Mouse (Mus musculus) hindbrain, embryonic 11.5 days (tissue): ENCODE results near the gene Sun1. TPM values are rescaled to one million over a fixed set of nuclear protein-coding genes. Genes with fewer than 3 reads are reported as not detected.
A peak's percentile ranks its signal among the peaks of the same experiment; 100 is the strongest.

Experiments
- ATAC-seq: fragments of 200-750 bp; cut with Nextera tagmentation; 2 replicates; pipeline ENCODE4 v1.8.0; 2017; ENCODE audit warnings: mild to moderate bottlenecking, moderate TSS enrichment, moderate library complexity; ENCODE audit not compliant: low FRiP score
- DNase-seq: peaks from one replicate; pipeline ENCODE4 v3.0.0-alpha.2; 2015; ENCODE audit warnings: low spot score
- H3K27ac ChIP-seq: fragments of 300-500 bp; sonication (generic); 2 replicates; pipeline ENCODE4 v1.5.1; 2014; ENCODE audit warnings: mild to moderate bottlenecking, low read depth, low read length
- H3K27me3 ChIP-seq: fragments of 300-500 bp; sonication (generic); 2 replicates; pipeline ENCODE4 v1.6.1; 2014; ENCODE audit warnings: mild to moderate bottlenecking, low read length, moderate library complexity, mixed read lengths; ENCODE audit not compliant: control insufficient read depth, insufficient read depth
- H3K36me3 ChIP-seq: fragments of 300-500 bp; sonication (generic); 2 replicates; pipeline ENCODE4 v1.6.1; 2014; ENCODE audit warnings: mild to moderate bottlenecking, low read length, moderate library complexity, mixed read lengths; ENCODE audit not compliant: control insufficient read depth, insufficient read depth
- H3K4me1 ChIP-seq: fragments of 300-500 bp; sonication (generic); replicated peaks from 2 replicates; pipeline ENCODE4 v1.6.1; 2014; ENCODE audit warnings: low read length, mixed read lengths; ENCODE audit not compliant: control insufficient read depth, insufficient read depth
- H3K4me2 ChIP-seq: fragments of 300-500 bp; sonication (generic); replicated peaks from 2 replicates; pipeline ENCODE4 v1.6.1; 2014; ENCODE audit warnings: mild to moderate bottlenecking, low read depth, low read length
- H3K4me3 ChIP-seq: fragments of 300-500 bp; sonication (generic); 2 replicates; pipeline ENCODE4 v1.5.1; 2014; ENCODE audit warnings: low read depth, low read length
- H3K9ac ChIP-seq: fragments of 300-500 bp; sonication (generic); 2 replicates; pipeline ENCODE4 v1.6.1; 2014; ENCODE audit warnings: low read depth, low read length
- H3K9me3 ChIP-seq: fragments of 300-500 bp; sonication (generic); 2 replicates; pipeline ENCODE4 v1.6.1; 2016; ENCODE audit warnings: low read length; ENCODE audit not compliant: control insufficient read depth
- WGBS: fragments of 180-500 bp; shearing (Covaris S2); extraction: QIAGEN DNeasy Blood & Tissue Kit; methylation state at CpG from one replicate; pipeline ENCODE4 v1.1.7; 2014; 5-methylcytosine and 5-hydroxymethylcytosine counted together
- polyA plus RNA-seq: library from polyadenylated mRNA; unstranded; fragments of >200 nt; fragmentation: Nextera tagmentation; extraction: Ambion mirVana; gene quantifications from 2 replicates; pipeline ENCODE4 v1.2.1, GENCODE M21; 2014

The Sun1 gene
- polyA plus RNA-seq, 1 experiment from 2014 or later: 38.4 TPM

DNA sequence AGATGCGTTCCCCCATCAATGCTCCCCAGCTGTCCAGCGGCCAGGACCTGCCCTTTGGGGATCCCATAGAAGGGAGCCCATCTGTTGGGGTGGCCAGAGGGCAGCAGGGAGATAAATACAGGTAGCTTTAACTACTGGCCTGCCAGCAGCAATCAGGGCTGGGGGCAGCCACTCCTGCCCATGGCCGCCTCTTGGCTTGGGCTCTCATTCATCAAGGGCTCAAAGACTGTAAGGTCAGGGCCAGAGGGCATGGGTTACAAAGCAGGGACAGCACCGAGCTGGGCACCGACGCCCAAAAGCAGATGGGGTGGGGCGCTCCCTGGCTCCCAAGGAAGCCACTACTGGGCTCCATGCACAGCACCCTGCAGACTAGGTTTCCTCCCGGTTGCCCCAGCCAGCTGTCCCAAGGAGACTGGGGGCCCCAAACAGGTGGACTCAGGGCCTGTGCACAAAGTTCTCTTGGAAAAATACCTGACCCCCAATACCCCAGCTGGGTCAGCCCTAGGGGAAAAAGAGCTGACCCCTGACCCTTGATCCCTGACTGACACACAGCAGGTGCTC lies 71.6 kb downstream of the Sun1 start:
- Histone ChIP-seq H3K9me3 (no peaks in the 10 kb centered on the region), H3K27me3 (no peaks in the 10 kb centered on the region), H3K27ac (no peak overlapping the region), H3K9ac (no peak overlapping the region), H3K36me3 (0 out of 2 replicates have a peak, but pooled peaks cover 5% of the 10 kb centered on the region), H3K4me2 (no peak overlapping the region), H3K4me1 (peaks cover 3% of the 10 kb centered on the region), H3K4me3 (no peak overlapping the region)
- DNase-seq (peak; percentile 34), ATAC-seq (0 out of 2 replicates have a peak, but pooled peaks have one; percentile 9)
- 34% methylated on average over 8 of the region's 8 CpGs for WGBS

DNA sequence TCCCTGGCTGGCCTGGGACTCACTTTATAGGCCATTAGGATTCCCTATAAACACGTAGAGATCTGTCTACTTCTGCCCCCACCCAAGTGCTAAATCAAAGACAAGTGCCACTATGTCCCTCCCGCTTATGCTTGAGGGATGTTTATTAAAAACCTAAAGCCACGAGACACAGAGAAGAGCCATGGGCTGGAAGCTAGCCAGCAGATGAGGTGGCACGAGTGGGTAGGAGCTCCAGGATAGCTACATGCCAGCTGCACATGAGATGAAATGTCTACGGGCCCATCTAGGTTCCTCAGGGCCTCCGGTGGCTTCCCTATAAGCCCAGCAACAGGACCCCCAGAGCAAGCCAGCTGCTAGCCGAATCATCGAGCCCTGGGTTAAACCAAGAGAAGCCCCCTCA lies 76.8 kb downstream of the Sun1 start:
- no peaks in the 10 kb centered on the region; the same call in 1 of the 2 replicates for H3K4me1 ChIP-seq
- no peaks in the 10 kb centered on the region for H3K36me3 ChIP-seq
- 82% methylated on average over 8 of the region's 8 CpGs for WGBS
- H3K27me3 ChIP-seq: no peaks in the 10 kb centered on the region
- H3K4me3 ChIP-seq: no peak overlapping the region
- H3K27ac ChIP-seq: no peak overlapping the region
- no peak overlapping the region for H3K9ac ChIP-seq
- H3K9me3 ChIP-seq: no peaks in the 10 kb centered on the region
- no peak overlapping the region for H3K4me2 ChIP-seq
- DNase-seq: no peak
- ATAC-seq: no peak

DNA sequence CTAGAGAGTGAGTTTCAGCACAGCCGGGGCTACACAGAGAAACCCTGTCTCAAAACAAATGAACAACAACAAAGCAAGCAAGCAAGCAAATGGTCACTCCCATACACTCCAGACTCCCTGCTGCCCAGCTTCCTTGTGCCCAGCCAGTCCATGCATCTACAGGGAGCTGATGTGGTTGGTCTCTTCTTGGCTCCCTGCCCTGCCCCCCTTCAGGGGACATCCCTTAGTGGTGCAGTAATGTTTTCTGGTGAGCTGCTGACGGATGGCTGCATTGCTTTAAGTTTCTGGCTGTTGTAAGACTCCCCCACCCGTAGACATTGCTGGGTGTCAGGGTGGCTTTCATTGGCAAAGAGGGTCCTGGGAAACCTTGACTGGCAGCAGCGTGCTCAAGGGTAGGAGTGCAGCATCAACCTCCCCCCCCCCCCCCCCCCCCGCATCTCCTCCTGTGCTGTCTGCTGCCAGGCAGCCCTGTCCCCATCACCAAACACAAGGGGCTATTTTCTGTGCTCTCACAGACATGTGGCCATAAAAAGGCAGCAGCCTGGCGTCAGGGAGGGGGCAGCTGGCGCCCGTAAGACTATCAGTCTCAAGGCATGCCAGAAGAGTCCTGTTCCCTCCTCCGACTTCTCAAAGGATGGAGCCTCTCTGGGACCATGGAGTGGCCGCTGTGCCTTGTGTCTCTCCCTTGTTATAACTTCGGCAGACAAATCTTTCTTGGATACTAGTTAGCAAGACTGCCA lies 81.1 kb downstream of the Sun1 start:
- Histone ChIP-seq H3K36me3 (no peaks in the 10 kb centered on the region), H3K9ac (no peak overlapping the region), H3K9me3 (no peaks in the 10 kb centered on the region), H3K4me2 (no peak overlapping the region), H3K27me3 (no peaks in the 10 kb centered on the region), H3K4me3 (no peak overlapping the region), H3K27ac (no peak overlapping the region), H3K4me1 (0 out of 2 replicates have a peak, but pooled peaks cover 2% of the 10 kb centered on the region)
- 66% methylated on average over 10 of the region's 11 CpGs for WGBS
- ATAC-seq (no peak), DNase-seq (no peak)

DNA sequence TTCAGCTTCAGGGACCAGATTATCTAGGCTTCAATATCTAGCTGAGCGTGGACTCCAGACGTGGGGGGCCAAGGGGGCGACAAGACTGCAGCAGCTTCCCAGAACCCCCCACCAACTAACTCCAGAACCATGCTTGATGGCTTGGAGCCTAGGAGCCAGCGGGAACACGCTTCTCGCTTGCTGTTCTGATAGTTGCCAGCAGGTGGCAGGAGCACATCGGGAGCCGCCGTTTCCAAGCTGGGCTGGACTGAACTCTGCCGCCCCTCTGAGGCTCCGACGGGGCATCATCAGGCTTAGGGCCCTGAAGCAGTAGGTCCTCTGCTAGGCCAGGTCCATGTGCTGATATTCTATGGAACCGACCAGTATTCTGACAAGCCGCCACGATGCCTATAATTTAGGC lies 81.8 kb downstream of the Sun1 start:
- DNase-seq (peak; percentile 91), ATAC-seq (peak; percentile 67; the same call in 1 of the 2 replicates)
- Histone ChIP-seq H3K4me3 (no peak overlapping the region), H3K4me2 (no peak overlapping the region), H3K27ac (no peak overlapping the region), H3K9ac (no peak overlapping the region), H3K36me3 (no peaks in the 10 kb centered on the region), H3K4me1 (0 out of 2 replicates have a peak, but pooled peaks cover 2% of the 10 kb centered on the region), H3K9me3 (no peaks in the 10 kb centered on the region), H3K27me3 (no peaks in the 10 kb centered on the region)
- 3% methylated on average over 15 of the region's 15 CpGs for WGBS

DNA sequence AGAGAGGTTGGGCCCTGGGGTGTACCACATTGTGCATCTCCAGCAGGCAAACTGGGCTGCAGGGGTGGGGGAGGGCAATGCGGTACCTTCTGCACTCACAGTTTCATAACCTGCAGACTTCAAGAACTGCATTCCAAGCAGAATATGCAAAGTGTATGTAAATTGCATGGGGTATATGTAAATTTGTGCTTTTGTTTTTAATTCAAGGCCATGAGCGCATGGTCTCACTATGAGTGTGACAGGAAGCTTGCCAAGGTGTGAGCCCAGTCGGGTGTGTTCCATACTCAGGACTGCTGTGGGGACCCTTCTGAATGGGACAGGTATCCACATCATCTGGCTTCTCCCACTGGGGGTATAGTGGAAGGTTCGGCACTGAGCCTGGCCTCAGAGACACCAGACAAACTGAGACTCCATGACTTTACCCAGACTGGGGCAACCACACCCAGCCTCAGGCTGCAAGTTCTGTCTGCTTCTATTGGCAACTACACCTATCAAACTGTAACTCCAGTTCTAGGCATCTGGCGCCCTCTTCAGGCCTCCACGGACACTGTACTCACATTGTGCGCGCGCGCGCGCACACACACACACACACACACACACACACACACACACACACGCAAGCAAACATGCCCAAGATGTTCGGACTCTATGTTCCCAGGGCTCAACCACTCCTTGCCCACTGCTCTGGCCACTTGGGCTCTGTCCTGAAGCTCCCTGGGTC lies 83.2 kb downstream of the Sun1 start:
- H3K4me3 ChIP-seq: no peak overlapping the region
- no peaks in the 10 kb centered on the region for H3K36me3 ChIP-seq
- DNase-seq (no peak), ATAC-seq (no peak)
- H3K4me2 ChIP-seq: no peak overlapping the region
- H3K9me3 ChIP-seq: no peaks in the 10 kb centered on the region
- no peak overlapping the region for H3K27ac ChIP-seq
- whole genome bisulfite sequencing: 93% methylated on average over 14 of the region's 14 CpGs
- no peak overlapping the region for H3K9ac ChIP-seq
- H3K27me3 ChIP-seq: no peaks in the 10 kb centered on the region
- H3K4me1 ChIP-seq: 0 out of 2 replicates have a peak, but pooled peaks cover 2% of the 10 kb centered on the region

DNA sequence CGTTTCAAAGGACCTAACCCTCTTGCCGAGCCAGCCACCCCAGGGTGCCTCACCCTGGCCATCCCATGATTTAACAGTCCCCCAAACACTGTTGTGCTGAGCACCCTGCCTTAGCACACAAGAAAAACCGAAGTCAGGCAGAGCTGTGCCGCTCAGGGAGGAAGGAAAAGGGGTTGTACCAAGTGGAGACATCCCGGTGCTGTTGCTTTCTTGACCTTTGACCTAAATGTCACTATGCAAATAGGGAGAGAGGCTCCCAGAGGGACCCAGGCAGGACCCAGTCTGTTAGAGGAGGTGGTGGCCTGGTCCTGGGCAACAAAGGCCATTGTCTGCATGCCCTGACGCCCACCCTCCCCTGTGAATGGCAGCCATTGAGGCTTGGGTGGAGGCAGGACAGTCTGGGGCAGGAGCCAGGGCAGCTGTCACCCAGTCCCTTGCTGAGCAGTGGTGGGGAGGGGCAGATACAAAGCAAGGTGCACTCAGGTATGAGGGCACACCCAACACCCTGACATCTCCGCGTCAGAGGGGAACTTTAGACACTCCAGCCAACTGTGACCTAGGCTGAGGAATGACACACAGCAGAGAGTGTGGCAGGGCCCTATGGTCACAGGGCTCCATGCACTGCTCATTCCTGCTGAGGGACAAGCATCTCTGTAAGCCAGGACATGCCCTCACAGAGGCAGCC lies 85.1 kb downstream of the Sun1 start:
- H3K4me1 ChIP-seq: 0 out of 2 replicates have a peak, but pooled peaks cover 2% of the 10 kb centered on the region
- no peak overlapping the region for H3K4me3 ChIP-seq
- H3K27me3 ChIP-seq: no peaks in the 10 kb centered on the region
- 51% methylated on average over 8 of the region's 8 CpGs for WGBS
- H3K27ac ChIP-seq: no peak overlapping the region
- H3K4me2 ChIP-seq: no peak overlapping the region
- DNase-seq (no peak), ATAC-seq (no peak)
- H3K9ac ChIP-seq: no peak overlapping the region
- H3K9me3 ChIP-seq: no peaks in the 10 kb centered on the region
- H3K36me3 ChIP-seq: no peaks in the 10 kb centered on the region

DNA sequence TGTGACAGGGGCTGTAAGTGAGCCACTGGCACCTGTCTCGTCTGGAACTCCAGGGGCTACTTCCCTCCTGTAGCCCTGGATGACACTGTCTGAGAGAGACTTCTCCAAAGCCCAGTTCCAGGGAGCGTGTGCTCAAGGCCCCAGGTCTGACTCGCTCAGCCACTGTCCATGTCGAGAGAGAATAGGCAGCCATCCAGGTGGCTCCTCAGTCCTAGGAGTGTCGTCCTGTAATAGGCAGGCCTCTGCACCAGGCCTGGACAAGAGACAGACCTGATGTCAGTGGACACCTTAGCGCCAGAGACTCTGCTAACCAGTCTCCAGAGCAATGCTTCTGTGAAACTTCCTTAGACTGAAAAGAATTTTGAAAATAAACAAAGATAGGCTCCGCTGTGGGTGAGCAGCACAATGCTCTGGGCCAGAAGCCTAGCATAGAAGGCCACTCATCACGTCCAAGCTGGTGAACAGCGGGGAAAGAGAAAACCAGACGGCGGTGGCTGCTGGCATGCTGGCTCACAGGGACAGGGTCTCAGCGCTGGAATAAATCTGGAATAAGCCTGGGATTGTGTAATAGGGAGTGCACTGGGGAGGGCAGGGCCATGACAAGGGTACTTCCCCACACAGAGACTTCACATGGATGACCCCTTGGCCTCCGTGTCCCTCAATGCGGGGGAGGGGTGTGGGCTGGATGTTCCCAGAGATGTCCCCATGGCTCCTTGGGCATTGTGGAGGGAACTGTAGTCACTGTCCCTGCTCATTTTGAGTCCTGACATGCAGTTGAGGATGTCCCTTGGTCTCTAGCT lies 85.9 kb downstream of the Sun1 start:
- H3K27ac ChIP-seq: no peak overlapping the region
- DNase-seq (no peak), ATAC-seq (no peak)
- 0 out of 2 replicates have a peak, but pooled peaks cover 2% of the 10 kb centered on the region for H3K4me1 ChIP-seq
- H3K9me3 ChIP-seq: no peaks in the 10 kb centered on the region
- H3K27me3 ChIP-seq: no peaks in the 10 kb centered on the region
- WGBS: 75% methylated on average over 14 of the region's 14 CpGs
- no peak overlapping the region; the same call in 1 of the 2 replicates for H3K9ac ChIP-seq
- no peaks in the 10 kb centered on the region for H3K36me3 ChIP-seq
- H3K4me3 ChIP-seq: no peak overlapping the region
- no peak overlapping the region for H3K4me2 ChIP-seq

DNA sequence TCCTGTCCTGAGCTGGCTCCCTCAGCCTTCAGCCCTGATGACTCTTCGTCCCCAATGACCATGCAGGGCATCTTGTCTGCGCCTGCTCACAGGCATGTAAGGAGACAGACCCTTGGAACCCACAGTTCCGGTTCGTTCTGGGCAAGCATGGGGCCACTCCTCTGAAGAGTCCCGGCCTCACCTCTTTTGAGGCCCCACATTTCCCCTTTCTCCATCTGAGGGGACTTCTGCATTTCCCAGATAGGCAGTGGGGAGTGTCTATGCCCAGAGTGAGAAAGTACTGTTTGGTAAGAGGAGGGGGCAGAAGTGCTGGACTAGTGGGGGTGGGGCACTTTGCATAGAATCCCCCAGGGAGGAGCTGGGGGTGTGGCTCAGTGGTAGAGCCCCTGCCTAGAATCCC lies 86.7 kb downstream of the Sun1 start:
- Histone ChIP-seq H3K27ac (no peak overlapping the region), H3K4me2 (no peak overlapping the region), H3K36me3 (no peaks in the 10 kb centered on the region), H3K9me3 (no peaks in the 10 kb centered on the region), H3K4me3 (no peak overlapping the region), H3K9ac (no peak overlapping the region), H3K4me1 (0 out of 2 replicates have a peak, but pooled peaks cover 2% of the 10 kb centered on the region), H3K27me3 (no peaks in the 10 kb centered on the region)
- no peak for DNase-seq
- ATAC-seq: no peak
- 92% methylated on average over 5 of the region's 5 CpGs for WGBS
